Mouse (Mus musculus) gastrocnemius, adult 8-10 months (tissue): ENCODE data around the gene Gad1. TPM values are rescaled to one million over a fixed set of nuclear protein-coding genes. Genes with fewer than 3 reads are reported as not detected.

Experiments used
- DNase-seq, 2 experiments: peaks; one replicate each; pipeline ENCODE4 v3.0.0; 2022; ENCODE audit warnings: low spot score in 2 of 2
- total RNA-seq, 4 experiments: library from RNA; stranded (reverse); gene quantifications; 2 replicates each; pipeline ENCODE4 v1.2.4; 2022

Gad1 gene
- total RNA-seq, 4 experiments from 2014 or later: 0.13 to 1.7 (median 0.44) TPM

GRCm38 (mm10) chr2:70625761-70626160 lies 72.9 kb downstream of the Gad1 start:
- no peak for DNase-seq

GRCm38 (mm10) chr2:70628397-70628796 lies 75.5 kb downstream of the Gad1 start:
- DNase-seq: no peak

- no peak for DNase-seq
Measured at GRCm38 (mm10) chr2:70629339-70629761, 76.5 kb downstream of the Gad1 start.

- DNase-seq: no peak
Measured at GRCm38 (mm10) chr2:70629921-70630320, 77.0 kb downstream of the Gad1 start.

GRCm38 (mm10) chr2:70631321-70631720 lies 78.4 kb downstream of the Gad1 start:
- DNase-seq: no peak

- no peak for DNase-seq
Measured at GRCm38 (mm10) chr2:70632412-70632811, 79.5 kb downstream of the Gad1 start.

- no peak for DNase-seq
Measured at GRCm38 (mm10) chr2:70634028-70634690, 81.3 kb downstream of the Gad1 start.

GRCm38 (mm10) chr2:70640968-70641367 lies 88.1 kb downstream of the Gad1 start:
- no peak for DNase-seq

GRCm38 (mm10) chr2:70642971-70643565 lies 90.2 kb downstream of the Gad1 start:
- DNase-seq: no peak

- DNase-seq: no peak
Measured at GRCm38 (mm10) chr2:70645266-70645780, 92.5 kb downstream of the Gad1 start.

- no peak for DNase-seq
Measured at GRCm38 (mm10) chr2:70647681-70648080, 94.8 kb downstream of the Gad1 start.

GRCm38 (mm10) chr2:70648271-70648670 lies 95.4 kb downstream of the Gad1 start:
- no peak for DNase-seq

- no peak for DNase-seq
Measured at GRCm38 (mm10) chr2:70649471-70649870, 96.6 kb downstream of the Gad1 start.

Other genes with a start within 250 kb of the Gad1 start
- gene Sp5, start 78.1 kb upstream of the Gad1 start, total RNA-seq: not detected
- not detected for gene Erich2, start 44.3 kb upstream of the Gad1 start, total RNA-seq
- 10 to 100 TPM; 79.1 to 86.6 (median 82.1) TPM for gene Gorasp2, start 108.5 kb downstream of the Gad1 start, total RNA-seq
- gene Gm26558, start 109.0 kb downstream of the Gad1 start, total RNA-seq: not detected